Comparison of ENCODE assay signal across 9 mouse cellular contexts in genomic region chr2:163330742-163331141, GRCm38 (mm10).
DNase-seq lines count a peak whose midpoint lies in the region; ATAC-seq and TF ChIP-seq lines count a peak whose summit lies in the region.
"Had no signal": no experiment of that assay in that cellular context is flagged by ENCODE, and none has a peak within 500 bp of the region (broad histone marks: within the 10 kb centered on the region; RNA-seq: fewer than 3 reads in every experiment).

No protein-coding gene starts in this region.

- peak; percentile 32; the same call in 1 of the 2 replicates for ATAC-seq in forebrain, postnatal 0 days
- ATAC-seq in forebrain, embryonic 12.5 days (ENCODE audit: low FRiP score) = no peak
- no peak for ATAC-seq in midbrain, postnatal 0 days (ENCODE audit: low FRiP score)

- no peak overlapping the region for H3K4me2 ChIP-seq in forebrain, postnatal 0 days (ENCODE audit: low read depth)
- H3K4me2 ChIP-seq in forebrain, embryonic 12.5 days = no peak overlapping the region
- H3K4me2 ChIP-seq in midbrain, postnatal 0 days (ENCODE audit: low read depth, low read length, poor library complexity, severe bottlenecking) = no peak overlapping the region
- H3K4me2 ChIP-seq: neural tube, embryonic 13.5 days had no signal

- H3K4me1 ChIP-seq in forebrain, postnatal 0 days (ENCODE audit: insufficient read depth) = no peaks in the 10 kb centered on the region
- peaks cover 4% of the 10 kb centered on the region; the same call in 1 of the 2 replicates for H3K4me1 ChIP-seq in forebrain, embryonic 12.5 days
- H3K4me1 ChIP-seq in midbrain, postnatal 0 days (ENCODE audit: insufficient read depth, low read length) = no peaks in the 10 kb centered on the region
- peaks cover 7% of the 10 kb centered on the region; the same call in 1 of the 2 replicates for H3K4me1 ChIP-seq in midbrain, embryonic 10.5 days
- H3K4me1 ChIP-seq: neural tube, embryonic 13.5 days had no signal

- TF ChIP-seq CTCF in forebrain, postnatal 0 days (IDR thresholded peaks at IDR 0.05; ENCODE audit: low read depth) = peak; percentile 93
- TF ChIP-seq CTCF in midbrain, postnatal 0 days (IDR thresholded peaks at IDR 0.05) = peak; percentile 95

- peak; percentile 88 for DNase-seq in forebrain, postnatal 0 days
- peak; percentile 70 for DNase-seq in midbrain, postnatal 0 days (ENCODE audit: low spot score)
- no peak for DNase-seq in midbrain, embryonic 10.5 days (ENCODE audit: low spot score)
- DNase-seq in brain, adult 2 months (ENCODE audit: low read depth, low spot score) = peak; percentile 78
- peak; percentile 42 for DNase-seq in heart, postnatal 4 days
- peak; percentile 54 for DNase-seq in lung, postnatal 25 days (ENCODE audit: low spot score)
- no peak for DNase-seq in testis, postnatal 14 days (ENCODE audit: low spot score)

- 21% methylated on average over 7 of the region's 7 CpGs for WGBS in forebrain, postnatal 0 days
- WGBS in forebrain, embryonic 12.5 days = 33% methylated on average over 7 of the region's 7 CpGs
- WGBS in midbrain, postnatal 0 days = 19% methylated on average over 7 of the region's 7 CpGs
- WGBS in midbrain, embryonic 10.5 days = 35% methylated on average over 7 of the region's 7 CpGs

- H3K27me3 ChIP-seq in forebrain, postnatal 0 days (ENCODE audit: insufficient read depth, low read length) = peaks cover 13% of the 10 kb centered on the region
- H3K27me3 ChIP-seq in forebrain, embryonic 12.5 days = peaks cover 5% of the 10 kb centered on the region; the same call in 1 of the 2 replicates
- no peaks in the 10 kb centered on the region for H3K27me3 ChIP-seq in midbrain, postnatal 0 days (ENCODE audit: insufficient read depth, low read length)
- 0 out of 2 replicates have a peak, but pooled peaks cover 8% of the 10 kb centered on the region for H3K27me3 ChIP-seq in midbrain, embryonic 10.5 days (ENCODE audit: low read depth, poor library complexity, severe bottlenecking)

- H3K4me3 ChIP-seq in forebrain, postnatal 0 days (ENCODE audit: low read depth, low read length) = no peak overlapping the region
- no peak overlapping the region for H3K4me3 ChIP-seq in forebrain, embryonic 12.5 days (replicated peaks)
- no peak overlapping the region for H3K4me3 ChIP-seq in midbrain, postnatal 0 days (ENCODE audit: low read depth, low read length)
- H3K4me3 ChIP-seq in midbrain, embryonic 10.5 days = no peak overlapping the region
- H3K4me3 ChIP-seq: neural tube, embryonic 13.5 days had no signal

- no peak overlapping the region for H3K27ac ChIP-seq in forebrain, postnatal 0 days (ENCODE audit: low read depth, low read length)
- H3K27ac ChIP-seq in forebrain, embryonic 12.5 days = no peak overlapping the region
- no peak overlapping the region for H3K27ac ChIP-seq in midbrain, postnatal 0 days (ENCODE audit: low read depth, low read length)
- H3K27ac ChIP-seq in midbrain, embryonic 10.5 days (replicated peaks) = no peak overlapping the region
- H3K27ac ChIP-seq: neural tube, embryonic 13.5 days had no signal

- H3K9ac ChIP-seq in forebrain, postnatal 0 days = no peak overlapping the region
- no peak overlapping the region for H3K9ac ChIP-seq in forebrain, embryonic 12.5 days
- H3K9ac ChIP-seq in midbrain, postnatal 0 days (replicated peaks; ENCODE audit: low read length, poor library complexity, severe bottlenecking) = no peak overlapping the region
- H3K9ac ChIP-seq: neural tube, embryonic 13.5 days had no signal

- no peaks in the 10 kb centered on the region for H3K36me3 ChIP-seq in forebrain, postnatal 0 days (ENCODE audit: insufficient read depth)
- H3K36me3 ChIP-seq in forebrain, embryonic 12.5 days (replicated peaks) = no peaks in the 10 kb centered on the region
- H3K36me3 ChIP-seq in midbrain, postnatal 0 days (ENCODE audit: insufficient read depth, low read length) = no peaks in the 10 kb centered on the region
- peaks cover 22% of the 10 kb centered on the region for H3K36me3 ChIP-seq in midbrain, embryonic 10.5 days
- H3K36me3 ChIP-seq: neural tube, embryonic 13.5 days had no signal

- no peaks in the 10 kb centered on the region for H3K9me3 ChIP-seq in forebrain, postnatal 0 days (ENCODE audit: low read length)
- H3K9me3 ChIP-seq in forebrain, embryonic 12.5 days = no peaks in the 10 kb centered on the region
- no peaks in the 10 kb centered on the region for H3K9me3 ChIP-seq in midbrain, postnatal 0 days (ENCODE audit: low read length)
- H3K9me3 ChIP-seq in midbrain, embryonic 10.5 days (replicated peaks) = no peaks in the 10 kb centered on the region
- H3K9me3 ChIP-seq: neural tube, embryonic 13.5 days had no signal

Comparison
In these comparisons a context has a peak if more than half of its experiments do, and no peak if none do; other contexts are left out.
1. DNase-seq: peak in forebrain, postnatal 0 days (single experiment), midbrain, postnatal 0 days (single experiment), brain, adult 2 months (single experiment), heart, postnatal 4 days (single experiment) and lung, postnatal 25 days (single experiment); none in midbrain, embryonic 10.5 days (single experiment) and testis, postnatal 14 days (single experiment).